In genomic region chr3:104817991-104818748, GRCm38 (mm10) we compare ENCODE assay signal across 7 mouse cellular contexts. TPM values are rescaled to one million over a fixed set of nuclear protein-coding genes. Genes with fewer than 3 reads are reported as not detected.
A peak's percentile ranks its signal among the peaks of the same experiment; 100 is the strongest.
DNase-seq lines count a peak whose midpoint lies in the region; ATAC-seq and TF ChIP-seq lines count a peak whose summit lies in the region.

Gene Mov10, minus strand, starts transcription at chr3:104818563.

- H3K4me2 ChIP-seq in hindbrain, postnatal 0 days (ENCODE audit: low read depth, low read length) = peak within 1 kb of the TSS; percentile 97

- H3K9ac ChIP-seq in hindbrain, postnatal 0 days (replicated peaks; ENCODE audit: low read length) = peak within 1 kb of the TSS; percentile 79

- H3K9me3 ChIP-seq in hindbrain, postnatal 0 days (ENCODE audit: low read length) = no peaks in the 10 kb centered on the region

- intact Hi-C loops in left cerebral cortex, postnatal 36 days (cut with DNase I) = no loop called here

- DNase-seq in adipocyte (ENCODE audit: low spot score) = peak; percentile 93
- DNase-seq in gastrocnemius, adult 8-10 months (ENCODE audit: low spot score in 2 of 2) = peak; percentile 25 to 39
- peak; percentile 77 for DNase-seq in hindbrain, postnatal 0 days (ENCODE audit: low spot score)
- peak; percentile 34 to 48 for DNase-seq in left cerebral cortex, postnatal 36 days (ENCODE audit: low spot score in 2 of 2)
- peak; percentile 85 for DNase-seq in mesoderm, embryonic 11.5 days (ENCODE audit: low read depth, low spot score)
- DNase-seq in right cerebral cortex, postnatal 4 days = peak; percentile 60

- no peaks in the 10 kb centered on the region for H3K36me3 ChIP-seq in hindbrain, postnatal 0 days (ENCODE audit: insufficient read depth, low read length)

- peak within 1 kb of the TSS; percentile 78 for H3K4me3 ChIP-seq in hindbrain, postnatal 0 days (ENCODE audit: low read length)

- H3K27me3 ChIP-seq in hindbrain, postnatal 0 days (ENCODE audit: insufficient read depth, low read length) = no peaks in the 10 kb centered on the region

- no peak for TF ChIP-seq CTCF in hindbrain, postnatal 0 days (IDR thresholded peaks at IDR 0.05; ENCODE audit: low read depth)

- peak; percentile 75 for ATAC-seq in common myeloid progenitor, adult 5-6 weeks (replicated peaks; ENCODE audit: low read depth, poor library complexity, severe bottlenecking)
- ATAC-seq in hindbrain, postnatal 0 days = peak; percentile 74

- no peaks in the 10 kb centered on the region for H3K4me1 ChIP-seq in hindbrain, postnatal 0 days (ENCODE audit: insufficient read depth, low read length)

- peak within 1 kb of the TSS; percentile 85 for H3K27ac ChIP-seq in hindbrain, postnatal 0 days

- under 1% methylated on average over 38 of the region's 40 CpGs for WGBS in hindbrain, postnatal 0 days

RNA-seq across cellular contexts. Expression of gene Mov10, which starts in this region (rescaled TPM):
- total RNA-seq in common myeloid progenitor, adult 5-6 weeks (2017) = 6.0 and 8.6 TPM in 2 replicates
- total RNA-seq in gastrocnemius, adult 8-10 months (2022) = under 1 TPM; 0.32 to 0.92 (median 0.54) TPM
- 10.9 and 11.6 TPM in 2 replicates for total RNA-seq in hindbrain, postnatal 0 days (2014; rRNA removed)
- polyA plus RNA-seq in hindbrain, postnatal 0 days (2015; fragmentation: Nextera tagmentation; extraction: Ambion mirVana) = 8.0 and 8.9 TPM in 2 replicates
- 10 to 100 TPM in 1 of 2 experiments, 1 to 10 TPM in 1; 4.9 to 14.3 TPM for total RNA-seq in left cerebral cortex, postnatal 36 days (2021)

Comparison
In these comparisons a context has a peak if more than half of its experiments do, and no peak if none do; other contexts are left out.
1. Peak in every context shown above with its lines: DNase-seq, ATAC-seq, H3K4me3 ChIP-seq and H3K27ac ChIP-seq.
2. Peak in DNase-seq in gastrocnemius, adult 8-10 months; RNA of the gene not detected or under 1 TPM.
3. DNase-seq: peak in every context shown above with its lines; median percentile 93 in adipocyte; 85 in mesoderm, embryonic 11.5 days; 77 in hindbrain, postnatal 0 days; 60 in right cerebral cortex, postnatal 4 days; 41 in left cerebral cortex, postnatal 36 days; 32 in gastrocnemius, adult 8-10 months.